ENCODE assay signal across 8 mouse cellular contexts in genomic region chr15:96290001-96290400, GRCm38 (mm10). TPM values are rescaled to one million over a fixed set of nuclear protein-coding genes. Genes with fewer than 3 reads are reported as not detected.
A peak's percentile ranks its signal among the peaks of the same experiment; 100 is the strongest.
DNase-seq lines count a peak whose midpoint lies in the region; ATAC-seq lines count a peak whose summit lies in the region.

No protein-coding gene starts in this region.

- H3K27me3 ChIP-seq in kidney, embryonic 15.5 days: no peaks in the 10 kb centered on the region
- H3K27me3 ChIP-seq in intestine, embryonic 15.5 days (replicated peaks): no peaks in the 10 kb centered on the region
- H3K27me3 ChIP-seq in midbrain, embryonic 16.5 days (ENCODE audit: control insufficient read depth, insufficient read depth, low read depth, low read length): no peaks in the 10 kb centered on the region

- peaks cover 16% of the 10 kb centered on the region for H3K4me1 ChIP-seq in kidney, embryonic 15.5 days
- peaks cover 6% of the 10 kb centered on the region; the same call in 1 of the 2 replicates for H3K4me1 ChIP-seq in intestine, embryonic 15.5 days (replicated peaks)
- H3K4me1 ChIP-seq in midbrain, embryonic 16.5 days (ENCODE audit: control insufficient read depth, insufficient read depth, low read length): peaks cover 17% of the 10 kb centered on the region

- H3K4me3 ChIP-seq in kidney, embryonic 15.5 days (replicated peaks): no peak overlapping the region
- no peak overlapping the region; the same call in 1 of the 2 replicates for H3K4me3 ChIP-seq in intestine, embryonic 15.5 days (replicated peaks)
- H3K4me3 ChIP-seq in midbrain, embryonic 16.5 days (ENCODE audit: low read depth, low read length): no peak overlapping the region

- H3K36me3 ChIP-seq in kidney, embryonic 15.5 days: peaks cover 19% of the 10 kb centered on the region
- no peaks in the 10 kb centered on the region for H3K36me3 ChIP-seq in intestine, embryonic 15.5 days
- no peaks in the 10 kb centered on the region for H3K36me3 ChIP-seq in midbrain, embryonic 16.5 days (ENCODE audit: control insufficient read depth, insufficient read depth, low read length)

- H3K9me3 ChIP-seq in kidney, embryonic 15.5 days (replicated peaks): no peaks in the 10 kb centered on the region
- no peaks in the 10 kb centered on the region for H3K9me3 ChIP-seq in intestine, embryonic 15.5 days
- H3K9me3 ChIP-seq in midbrain, embryonic 16.5 days (replicated peaks; ENCODE audit: control insufficient read depth, low read length, poor library complexity, severe bottlenecking): no peaks in the 10 kb centered on the region

- H3K4me2 ChIP-seq in kidney, embryonic 15.5 days: peak overlapping the region; percentile 26
- H3K4me2 ChIP-seq in intestine, embryonic 15.5 days (replicated peaks): peak overlapping the region; percentile 33; the same call in 1 of the 2 replicates
- peak overlapping the region; percentile 34 for H3K4me2 ChIP-seq in midbrain, embryonic 16.5 days (ENCODE audit: low read length)

- DNase-seq in kidney, adult 9 months: no peak
- no peak for DNase-seq in retina, embryonic 14.5 days (ENCODE audit: low spot score)
- no peak for DNase-seq in left cerebral cortex, adult 18-20 months (ENCODE audit: low spot score in 2 of 2)
- DNase-seq in layer of hippocampus, postnatal 25 days (ENCODE audit: extremely low spot score in 1 of 2, low spot score in 1 of 2): no peak

- no peak for ATAC-seq in kidney, embryonic 15.5 days (replicated peaks; ENCODE audit: low FRiP score)
- 0 out of 2 replicates have a peak, but pooled peaks have one; percentile 21 for ATAC-seq in erythroblast, adult 5-6 weeks (replicated peaks; ENCODE audit: low FRiP score, poor library complexity, severe bottlenecking)
- no peak for ATAC-seq in intestine, embryonic 15.5 days
- ATAC-seq in midbrain, embryonic 16.5 days: no peak

- WGBS in kidney, embryonic 15.5 days: 68% methylated on average over 1 of the region's 1 CpGs
- WGBS in intestine, embryonic 15.5 days: 71% methylated on average over 1 of the region's 1 CpGs
- 71% methylated on average over 1 of the region's 1 CpGs for whole genome bisulfite sequencing in midbrain, embryonic 16.5 days

- no peak overlapping the region for H3K27ac ChIP-seq in kidney, embryonic 15.5 days
- H3K27ac ChIP-seq in intestine, embryonic 15.5 days: no peak overlapping the region
- no peak overlapping the region for H3K27ac ChIP-seq in midbrain, embryonic 16.5 days (ENCODE audit: low read length)

- H3K9ac ChIP-seq in kidney, embryonic 15.5 days: no peak overlapping the region
- no peak overlapping the region for H3K9ac ChIP-seq in intestine, embryonic 15.5 days
- H3K9ac ChIP-seq in midbrain, embryonic 16.5 days (ENCODE audit: low read depth, low read length): no peak overlapping the region

RNA-seq across cellular contexts. Expression of gene Arid2, which starts 2.7 kb away (rescaled TPM):
- 25.3 and 26.1 TPM in 2 replicates for polyA plus RNA-seq in kidney, embryonic 15.5 days (2015; fragmentation: Nextera tagmentation; extraction: Ambion mirVana)
- 35.9 and 39.0 TPM in 2 replicates for total RNA-seq in erythroblast, adult 5-6 weeks (2015; ENCODE audit: low replicate concordance)
- total RNA-seq in erythroblast, adult 5-6 weeks (2017; ENCODE audit: low replicate concordance): 32.6 and 35.7 TPM in 2 replicates
- 16.0 and 16.8 TPM in 2 replicates for polyA plus RNA-seq in intestine, embryonic 15.5 days (2015; fragmentation: Nextera tagmentation; extraction: Ambion mirVana)
- 17.8 and 21.2 TPM in 2 replicates for polyA plus RNA-seq in midbrain, embryonic 16.5 days (2015; fragmentation: Nextera tagmentation; extraction: Ambion mirVana)
- 10 to 100 TPM; 30.8 to 31.0 TPM for total RNA-seq in left cerebral cortex, adult 18-20 months (2021)
- total RNA-seq in layer of hippocampus, postnatal 25 days (2021): 10 to 100 TPM; 32.0 to 37.1 TPM
